Mouse (Mus musculus): ENCODE measurements around the gene Snx8.

DNA sequence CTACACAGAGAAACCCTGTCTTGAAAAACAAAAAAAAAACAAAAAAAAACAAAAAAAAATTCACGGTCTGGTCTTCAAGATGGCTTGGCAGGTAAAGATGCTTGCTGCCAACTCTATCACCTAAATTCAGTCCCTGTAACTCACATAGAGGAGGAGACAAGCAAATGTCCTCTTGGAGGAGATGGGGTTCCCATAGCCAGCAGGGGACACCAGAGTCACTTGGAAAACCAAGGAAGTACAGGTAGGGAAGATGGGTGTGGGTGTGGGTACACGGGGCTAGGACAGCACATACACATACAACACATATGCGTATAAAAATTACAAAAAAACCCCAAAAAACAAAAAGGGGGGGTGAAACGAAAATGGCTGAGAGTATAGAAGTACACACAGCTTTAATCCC lies 46.2 kb downstream of the Snx8 start:
- TF ChIP-seq POLR2A (IDR thresholded peaks at IDR 0.05; ENCODE audit: borderline replicate concordance, extremely low read depth, insufficient read depth, insufficient read length, poor library complexity, severe bottlenecking) (no peak), CTCF (IDR thresholded peaks at IDR 0.05; ENCODE audit: borderline replicate concordance, extremely low read depth, insufficient read depth, insufficient read length) (no peak)
